Mouse (Mus musculus) lung, postnatal 36 days (tissue): ENCODE measurements around the gene 4930539E08Rik.

Source experiments
- DNase-seq: peaks from one replicate; pipeline ENCODE4 v3.0.0; 2022; ENCODE audit warnings: mixed read lengths

The 4930539E08Rik gene

GRCm38 (mm10) chr17:28915060-28915628, at the start of gene 4930539E08Rik:
Gene 4930539E08Rik (minus strand): TSS chr17:28915324.
- DNase-seq = no peak

GRCm38 (mm10) chr17:28961596-28961995, 46.5 kb upstream of the 4930539E08Rik start:
- no peak for DNase-seq

- DNase-seq = no peak
Observed at GRCm38 (mm10) chr17:28960597-28960996, 45.5 kb upstream of the 4930539E08Rik start.

- no peak for DNase-seq
Observed at GRCm38 (mm10) chr17:28954416-28954815, 39.3 kb upstream of the 4930539E08Rik start.

- peak; percentile 27 for DNase-seq
Observed at GRCm38 (mm10) chr17:28953251-28953650, 38.1 kb upstream of the 4930539E08Rik start.

GRCm38 (mm10) chr17:28951831-28952799, 37.0 kb upstream of the 4930539E08Rik start, which contains the start of gene Kctd20:
Gene Kctd20 (plus strand): TSS chr17:28951950.
- DNase-seq = peak; percentile 95

- no peak for DNase-seq
Observed at GRCm38 (mm10) chr17:28950751-28951150, 35.6 kb upstream of the 4930539E08Rik start.

GRCm38 (mm10) chr17:28948661-28949060, 33.5 kb upstream of the 4930539E08Rik start:
- no peak for DNase-seq

- no peak for DNase-seq
Observed at GRCm38 (mm10) chr17:28947011-28947939, 32.2 kb upstream of the 4930539E08Rik start.

GRCm38 (mm10) chr17:28944481-28944880, 29.4 kb upstream of the 4930539E08Rik start:
- DNase-seq = no peak

GRCm38 (mm10) chr17:28943740-28944139, 28.6 kb upstream of the 4930539E08Rik start, which contains the start of gene Pxt1:
Gene Pxt1 (minus strand): TSS chr17:28943840.
- no peak for DNase-seq

GRCm38 (mm10) chr17:28942101-28942500, 27.0 kb upstream of the 4930539E08Rik start:
- DNase-seq = peak; percentile 59

- no peak for DNase-seq
Observed at GRCm38 (mm10) chr17:28940776-28941555, 25.8 kb upstream of the 4930539E08Rik start.

- DNase-seq = peak; percentile 73
Observed at GRCm38 (mm10) chr17:28936622-28937345, 21.7 kb upstream of the 4930539E08Rik start.

- DNase-seq = no peak
Observed at GRCm38 (mm10) chr17:28936133-28936532, 21.0 kb upstream of the 4930539E08Rik start.

- DNase-seq = no peak
Observed at GRCm38 (mm10) chr17:28934120-28934916, 19.2 kb upstream of the 4930539E08Rik start.

GRCm38 (mm10) chr17:28932274-28932673, 17.1 kb upstream of the 4930539E08Rik start:
- no peak for DNase-seq

- no peak for DNase-seq
Observed at GRCm38 (mm10) chr17:28931436-28932211, 16.5 kb upstream of the 4930539E08Rik start.

GRCm38 (mm10) chr17:28930392-28931074, 15.4 kb upstream of the 4930539E08Rik start:
- peak; percentile 95 for DNase-seq
